Mouse (Mus musculus) olfactory bulb, adult 2 months (tissue): ENCODE measurements around the gene Lrrc8a. TPM values are rescaled to one million over a fixed set of nuclear protein-coding genes. Genes with fewer than 3 reads are reported as not detected.

Source experiments
- H3K27ac ChIP-seq: fragments of 200-500 bp; 2 replicates; pipeline ENCODE4 v1.5.1; 2012; ENCODE audit warnings: low read depth, low read length; ENCODE audit not compliant: insufficient read depth
- H3K4me1 ChIP-seq: fragments of 200-500 bp; 2 replicates; pipeline ENCODE4 v1.6.1; 2012; ENCODE audit warnings: low read length; ENCODE audit not compliant: control insufficient read depth, insufficient read depth
- H3K4me3 ChIP-seq: fragments of 200-500 bp; 2 replicates; pipeline ENCODE4 v1.5.1; 2012; ENCODE audit warnings: mild to moderate bottlenecking, low read depth, low read length, moderate library complexity; ENCODE audit not compliant: insufficient read depth
- CTCF ChIP-seq: fragments of 200-500 bp; IDR thresholded peaks from 2 replicates; pipeline ENCODE4 v1.5.1; 2012; ENCODE audit warnings: low read depth, mild to moderate bottlenecking, low read length, moderate library complexity; ENCODE audit not compliant: insufficient read depth
- POLR2A ChIP-seq: fragments of 200-500 bp; IDR thresholded peaks from 2 replicates; pipeline ENCODE4 v1.6.1; 2012; ENCODE audit warnings: mild to moderate bottlenecking, low read depth, low read length, moderate library complexity; ENCODE audit not compliant: insufficient read depth
- WGBS: fragments of 180-500 bp; shearing (Covaris S2); methylation state at CpG from one replicate; pipeline ENCODE4 v1.1.7; 2018; 5-methylcytosine and 5-hydroxymethylcytosine counted together
- polyA plus RNA-seq: library from polyadenylated mRNA; stranded (reverse); fragments of >200 nt; gene quantifications from 2 replicates; pipeline ENCODE4 v1.2.4, GENCODE M21; 2012; ENCODE audit warnings: low replicate concordance; ENCODE audit not compliant: missing spikeins, insufficient read depth, insufficient read length

The Lrrc8a gene
- not detected in 2 replicates for polyA plus RNA-seq

DNA sequence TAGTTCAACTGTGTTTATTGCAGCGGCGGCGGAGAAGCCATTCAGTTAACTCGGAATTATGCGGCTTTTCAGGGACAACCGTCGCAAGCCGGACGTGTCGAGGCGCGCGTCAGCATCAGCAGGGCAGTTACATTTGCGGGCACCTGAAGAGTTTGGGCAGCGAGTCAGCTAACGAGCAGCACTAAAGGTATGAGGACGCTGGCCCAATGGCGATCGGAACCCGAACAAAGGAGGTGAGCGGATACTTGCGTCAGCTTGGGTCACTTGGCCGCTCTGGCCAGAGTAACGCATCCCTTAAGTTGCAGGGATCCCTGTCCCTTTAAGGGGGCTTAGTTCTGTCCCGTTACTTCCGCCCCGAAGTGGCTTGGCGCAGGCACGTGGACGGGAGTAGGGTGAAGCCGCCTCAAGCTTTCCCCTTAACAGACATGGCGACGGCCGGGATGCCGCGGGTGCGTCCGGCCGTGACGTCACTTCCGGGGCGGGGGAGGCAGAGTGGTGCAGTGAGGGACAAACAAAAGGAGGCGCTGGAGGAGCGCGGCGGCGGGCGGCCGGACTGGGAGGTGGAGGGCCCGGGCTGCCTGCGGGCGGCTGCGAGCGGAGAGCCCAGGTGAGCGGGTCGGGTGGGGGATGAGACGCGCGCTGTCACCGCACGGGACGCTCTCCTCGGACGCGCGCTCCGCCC, at the start of gene Lrrc8a:
Lrrc8a (plus strand) TSS at position 517 of the 682 bp plus-strand sequence.
- H3K4me3 ChIP-seq = peak within 1 kb of the TSS; percentile 61

DNA sequence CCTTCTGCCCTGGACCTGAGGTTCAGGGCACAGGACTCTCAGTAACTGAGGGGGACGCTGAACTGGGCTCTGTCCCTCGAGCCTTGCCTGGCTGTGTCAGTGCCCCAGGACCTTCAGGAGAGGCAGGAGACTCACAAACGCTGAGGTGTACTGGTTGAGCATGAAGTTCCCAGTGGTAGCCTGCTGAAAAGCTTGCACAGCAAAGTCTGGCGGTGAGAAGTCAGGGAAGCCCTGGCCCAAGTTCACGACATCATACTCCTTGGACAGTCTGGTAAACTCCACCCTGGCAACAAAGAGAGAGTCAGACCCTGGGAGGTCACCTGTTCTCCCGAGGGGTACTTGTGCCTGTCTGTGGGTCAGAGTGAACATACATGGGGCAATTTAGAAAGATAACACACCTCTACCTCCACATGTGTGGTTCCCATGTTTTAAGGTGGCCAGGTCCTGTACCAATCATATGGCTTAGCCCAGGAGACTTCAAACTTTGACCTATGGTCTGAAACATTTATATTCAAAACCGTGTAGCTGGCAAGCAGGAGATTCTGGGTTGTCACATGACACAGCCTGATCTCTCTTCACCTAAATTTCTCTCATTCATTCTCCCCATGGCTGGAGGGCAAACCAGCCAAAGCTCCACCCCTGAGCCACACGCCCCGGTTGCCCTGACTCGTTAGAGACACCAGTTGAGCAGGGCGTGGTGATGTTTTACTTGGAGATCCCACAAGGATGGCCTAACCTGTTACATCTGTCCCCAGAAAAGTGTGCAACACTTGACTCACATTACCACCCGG, 45.5 kb upstream of the Lrrc8a start:
- peaks cover 4% of the 10 kb centered on the region; the same call in 1 of the 2 replicates for H3K4me1 ChIP-seq
- no peak overlapping the region for H3K4me3 ChIP-seq
- H3K27ac ChIP-seq = no peak overlapping the region
- TF ChIP-seq POLR2A (no peak), CTCF (no peak)
- 86% methylated on average over 12 of the region's 12 CpGs for WGBS

More for the DNA sequence above, at the start of gene Lrrc8a:
- Histone ChIP-seq H3K4me1 (peaks cover 17% of the 10 kb centered on the region), H3K27ac (peak within 1 kb of the TSS; percentile 47)
- TF ChIP-seq POLR2A (peak; percentile 66; the same call in 1 of the 2 replicates), CTCF (no peak)
- WGBS = under 1% methylated on average over 61 of the region's 67 CpGs

DNA sequence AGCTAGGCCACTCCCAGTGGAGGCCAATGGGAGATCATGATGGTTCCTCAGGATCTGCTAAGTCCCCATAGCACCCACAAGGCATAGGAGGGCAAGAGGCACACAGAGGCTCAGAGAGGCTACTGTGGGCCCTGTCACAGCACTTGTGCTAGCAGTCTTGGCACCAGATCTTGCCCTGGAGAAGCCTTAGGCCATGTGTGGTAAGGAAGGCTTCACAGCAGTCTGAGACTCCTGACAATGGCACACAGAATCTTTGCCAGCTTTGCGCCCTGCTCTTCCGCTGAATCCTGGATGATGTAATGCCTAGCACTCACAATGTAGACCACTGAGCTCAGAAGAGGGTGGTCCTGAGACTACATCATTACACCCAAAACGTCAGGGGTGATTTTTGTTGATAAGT, 42.9 kb upstream of the Lrrc8a start:
- WGBS = 51% methylated on average over 3 of the region's 3 CpGs
- Histone ChIP-seq H3K4me1 (peaks cover 6% of the 10 kb centered on the region; the same call in 1 of the 2 replicates), H3K4me3 (no peak overlapping the region), H3K27ac (no peak overlapping the region)
- TF ChIP-seq CTCF = no peak
- TF ChIP-seq POLR2A = no peak

DNA sequence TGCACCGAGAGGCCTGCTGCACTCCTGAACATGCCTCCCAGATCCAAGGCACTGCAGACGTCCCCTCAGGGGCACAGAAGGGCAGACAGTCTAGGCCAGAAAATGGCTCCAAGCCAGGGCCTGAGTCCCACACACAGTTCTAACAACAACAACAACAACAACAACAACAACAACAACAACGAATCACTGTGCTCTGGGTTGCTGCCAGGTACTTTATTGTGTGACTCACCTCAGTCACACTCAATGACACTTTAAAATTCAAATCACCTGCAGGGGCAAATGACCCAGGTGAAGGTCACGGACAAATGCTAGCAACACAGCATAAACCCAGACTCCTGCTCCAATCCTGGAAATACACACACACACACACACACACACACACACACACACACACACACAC, 39.5 kb upstream of the Lrrc8a start:
- WGBS = 73% methylated on average over 4 of the region's 4 CpGs
- TF ChIP-seq CTCF (no peak), POLR2A (no peak)
- H3K4me1 ChIP-seq = peaks cover 2% of the 10 kb centered on the region; the same call in 1 of the 2 replicates
- no peak overlapping the region for H3K27ac ChIP-seq
- no peak overlapping the region for H3K4me3 ChIP-seq

DNA sequence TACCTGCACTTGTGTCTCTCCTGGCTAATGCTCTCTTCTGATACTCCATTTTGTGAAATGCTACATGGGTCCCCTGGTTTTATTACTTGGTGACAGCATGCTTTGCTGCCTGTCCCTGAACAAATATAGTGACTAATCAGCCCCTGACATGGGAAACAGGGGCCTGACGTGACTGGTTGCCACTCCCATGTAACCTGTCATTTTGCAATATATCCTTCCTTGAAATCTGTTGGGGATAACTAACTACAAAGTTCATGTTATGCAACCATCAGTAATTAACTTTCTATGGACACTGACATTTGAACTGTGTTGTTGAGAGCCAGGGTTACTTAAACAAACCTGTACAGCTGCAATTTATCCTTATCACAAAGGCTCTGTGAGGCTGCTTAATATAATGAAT, 37.5 kb upstream of the Lrrc8a start:
- Histone ChIP-seq H3K4me1 (peaks cover 6% of the 10 kb centered on the region; the same call in 1 of the 2 replicates), H3K4me3 (no peak overlapping the region), H3K27ac (no peak overlapping the region)
- 77% methylated on average over 1 of the region's 1 CpGs for WGBS
- TF ChIP-seq CTCF = no peak
- no peak for TF ChIP-seq POLR2A

DNA sequence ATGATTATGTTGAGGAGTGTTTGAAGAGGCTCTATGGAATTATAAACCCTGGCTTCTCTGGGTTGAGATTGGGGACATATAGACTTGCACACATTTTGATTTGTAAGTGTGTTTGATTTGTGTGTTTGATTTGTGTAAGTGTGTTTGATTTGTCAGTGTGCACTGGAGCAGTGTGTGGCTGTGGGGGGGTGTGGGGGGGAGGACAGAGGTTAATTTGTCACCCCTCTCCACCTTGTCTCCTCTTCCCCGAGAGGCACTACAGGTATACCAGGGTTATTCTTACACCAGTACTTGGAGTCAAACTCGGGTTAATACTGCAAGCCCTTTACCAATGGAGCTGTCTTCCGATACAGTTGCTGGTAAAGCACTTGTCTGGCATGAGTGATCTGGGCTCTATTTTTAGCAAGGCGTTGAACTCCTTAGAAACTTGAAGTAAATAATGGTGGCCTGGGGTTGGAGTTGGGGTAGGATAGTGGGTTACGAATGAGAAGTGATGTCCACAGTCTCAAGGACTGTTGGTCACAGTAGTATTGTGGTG, 37.1 kb upstream of the Lrrc8a start:
- no peak for TF ChIP-seq POLR2A
- no peak for TF ChIP-seq CTCF
- Histone ChIP-seq H3K4me1 (peaks cover 6% of the 10 kb centered on the region; the same call in 1 of the 2 replicates), H3K27ac (no peak overlapping the region), H3K4me3 (no peak overlapping the region)
- WGBS = 82% methylated on average over 5 of the region's 5 CpGs

DNA sequence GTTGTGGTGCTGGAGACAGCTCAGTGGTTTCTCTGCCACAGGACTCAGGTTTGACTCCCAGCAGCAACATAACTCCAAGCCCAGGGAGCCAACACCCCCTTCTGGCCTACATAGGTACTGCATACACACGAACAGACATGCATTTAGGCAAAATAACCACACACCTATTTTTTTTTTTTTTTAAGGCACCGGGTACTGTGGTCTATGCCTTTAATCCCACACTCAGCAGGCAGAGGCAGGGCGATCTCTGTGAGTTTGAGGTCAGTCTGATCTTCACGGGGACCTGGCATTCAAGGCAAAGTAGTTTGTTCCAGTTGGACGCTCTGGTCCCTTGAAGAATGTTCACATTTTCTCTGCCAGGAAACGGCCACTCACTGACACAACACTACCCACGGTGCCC, 34.1 kb upstream of the Lrrc8a start:
- Histone ChIP-seq H3K27ac (no peak overlapping the region), H3K4me3 (no peak overlapping the region), H3K4me1 (peaks cover 12% of the 10 kb centered on the region)
- TF ChIP-seq POLR2A = no peak
- no peak for TF ChIP-seq CTCF
- WGBS = 72% methylated on average over 7 of the region's 7 CpGs

DNA sequence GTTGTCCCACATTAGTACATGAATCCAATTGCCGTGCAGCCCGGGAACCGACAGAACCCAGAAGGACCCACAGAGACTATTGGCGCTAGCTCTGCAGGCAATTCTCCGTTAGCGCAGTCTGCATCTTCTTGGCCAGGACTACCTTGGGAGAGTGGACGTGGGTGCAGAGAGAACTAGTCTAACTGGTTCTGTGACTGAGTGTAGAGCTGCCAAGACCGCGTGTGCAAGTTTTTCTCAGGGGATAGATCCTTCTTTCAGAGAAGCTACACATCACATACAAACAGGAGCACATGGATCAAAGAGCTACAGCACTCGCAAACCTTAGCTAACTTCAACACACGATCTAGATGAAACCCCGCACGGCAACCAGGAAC, 32.3 kb upstream of the Lrrc8a start:
- peak overlapping the region; percentile 52 for H3K27ac ChIP-seq
- H3K4me3 ChIP-seq = peak overlapping the region; percentile 82
- TF ChIP-seq POLR2A (no peak), CTCF (no peak)
- peaks cover 12% of the 10 kb centered on the region for H3K4me1 ChIP-seq
- under 1% methylated on average over 13 of the region's 13 CpGs for WGBS
